Mouse (Mus musculus) monocyte, adult 2 months (primary cell): ENCODE data around the gene Duxf3.
"Not testable (repeated sequence)": the region's sequence is repeated elsewhere in the genome, so short reads cannot be mapped to it uniquely, and the experiment has no call there.

Experiments used
- DNase-seq, 2 experiments: peaks; one replicate each; pipeline ENCODE4 v3.0.0; 2022; ENCODE audit warnings: low spot score in 2 of 2, low read depth in 1 of 2

Gene Duxf3

GRCm38 (mm10) chr10:58232641-58232969 is at the start of gene Duxf3:
TSS of gene Duxf3 (minus strand) at chr10:58232675.
- DNase-seq = not testable (repeated sequence)

GRCm38 (mm10) chr10:58282238-58282637 is 49.8 kb upstream of the Duxf3 start:
- DNase-seq = no peak

GRCm38 (mm10) chr10:58258466-58258865 is 26.0 kb upstream of the Duxf3 start:
- no peak for DNase-seq

GRCm38 (mm10) chr10:58255954-58256353 is 23.5 kb upstream of the Duxf3 start:
- DNase-seq = no peak

GRCm38 (mm10) chr10:58255213-58255892 is 22.9 kb upstream of the Duxf3 start, which contains the start of gene Gcc2:
TSS of gene Gcc2 (plus strand) at chr10:58255497.
- DNase-seq = peak; percentile 81 to 86

GRCm38 (mm10) chr10:58254635-58255175 is 22.2 kb upstream of the Duxf3 start:
- DNase-seq = no peak

- no peak for DNase-seq
Observed at GRCm38 (mm10) chr10:58249535-58249934, 17.1 kb upstream of the Duxf3 start.

- DNase-seq = peak in 1 of 2 experiments; percentile 64
Observed at GRCm38 (mm10) chr10:58238984-58239740, 6.7 kb upstream of the Duxf3 start.

GRCm38 (mm10) chr10:58236613-58237012 is 4.1 kb upstream of the Duxf3 start, which contains the start of gene Gm4981:
TSS of gene Gm4981 (minus strand) at chr10:58236701.
- DNase-seq = no peak

- peak in 1 of 2 experiments; percentile 44 for DNase-seq
Observed at GRCm38 (mm10) chr10:58234985-58235384, 2.5 kb upstream of the Duxf3 start.

GRCm38 (mm10) chr10:58233740-58234121 is 1.3 kb upstream of the Duxf3 start:
- not testable (repeated sequence) for DNase-seq

- peak in 1 of 2 experiments; percentile 43 for DNase-seq
Observed at GRCm38 (mm10) chr10:58233054-58233739, 722 bp upstream of the Duxf3 start.

GRCm38 (mm10) chr10:58231779-58232640 is 465 bp downstream of the Duxf3 start:
- peak in 1 of 2 experiments; percentile 77 for DNase-seq

GRCm38 (mm10) chr10:58231088-58231487 is 1.4 kb downstream of the Duxf3 start:
- DNase-seq = not testable (repeated sequence)

GRCm38 (mm10) chr10:58230021-58230420 is 2.5 kb downstream of the Duxf3 start:
- DNase-seq = not testable (repeated sequence)

- DNase-seq = peak in 1 of 2 experiments; percentile 54
Observed at GRCm38 (mm10) chr10:58227798-58228197, 4.7 kb downstream of the Duxf3 start.

GRCm38 (mm10) chr10:58226357-58226756 is 6.1 kb downstream of the Duxf3 start:
- DNase-seq = not testable (repeated sequence)

GRCm38 (mm10) chr10:58224827-58225785 is 7.4 kb downstream of the Duxf3 start, which contains the start of gene AW822073:
TSS of gene AW822073 (minus strand) at chr10:58224930.
- DNase-seq = not testable (repeated sequence)
